Mouse (Mus musculus) cerebellum, adult 2 months (tissue): ENCODE measurements at regions not wholly inside any gene's neighbourhood (a gene's known extent, or its start where the extent isn't known, plus 50 kb on each side); places are given as distances from the start of the nearest gene placed in this dataset.

Experiments used
- CTCF ChIP-seq: fragments of 200-500 bp; IDR thresholded peaks from 2 replicates; pipeline ENCODE4 v1.5.1; 2011; ENCODE audit warnings: low read depth, mild to moderate bottlenecking, control low read depth, low read length, moderate library complexity, borderline replicate concordance; ENCODE audit not compliant: insufficient read depth
- POLR2A ChIP-seq: fragments of 200-500 bp; IDR thresholded peaks from 2 replicates; pipeline ENCODE4 v1.6.1; 2011; ENCODE audit warnings: low read length, control low read depth, borderline replicate concordance; ENCODE audit not compliant: insufficient read depth

- no peak for TF ChIP-seq POLR2A
- TF ChIP-seq CTCF: no peak
These were observed 63.0 kb downstream of the Duxbl3 start for GRCm38 (mm10) chr14:26320736-26321135.
